Mouse (Mus musculus) mouse trophoblast stem cell (cell line): Measurements from ENCODE around the gene Tmem19.

ENCODE experiments used
- in situ Hi-C, 2 experiments: fragments of 300-500 bp; cut with MseI, MboI; formaldehyde crosslinking; loops; 2 replicates in 1 of 2; 3 replicates in 1 of 2; pipeline ENCODE4 v1.15.1; 2025

The Tmem19 gene

GRCm38 (mm10) chr10:115361840-115362622, at the start of gene Tmem19:
TSS of gene Tmem19 (minus strand) at chr10:115362501.
- in situ Hi-C loops = no loop called here

DNA sequence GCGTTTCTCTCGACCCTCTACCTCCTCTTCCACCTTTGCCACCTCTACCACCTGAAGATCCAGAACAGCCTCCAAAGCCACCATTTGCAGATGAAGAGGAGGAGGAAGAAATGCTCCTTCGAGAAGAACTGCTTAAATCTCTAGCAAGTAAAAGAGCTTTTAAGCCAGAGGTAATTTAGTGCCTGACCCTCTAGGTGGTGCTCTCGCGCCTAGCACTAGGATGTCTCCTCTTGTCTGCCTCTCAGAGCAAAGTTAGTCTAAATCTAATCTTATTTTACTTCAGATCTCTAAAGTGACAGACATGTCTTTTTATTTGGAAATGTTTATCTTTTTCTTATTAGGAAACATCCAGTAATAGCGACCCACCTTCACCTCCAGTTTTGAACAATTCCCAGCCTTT, 44.1 kb upstream of the Tmem19 start:
- in situ Hi-C loops = no loop called here

DNA sequence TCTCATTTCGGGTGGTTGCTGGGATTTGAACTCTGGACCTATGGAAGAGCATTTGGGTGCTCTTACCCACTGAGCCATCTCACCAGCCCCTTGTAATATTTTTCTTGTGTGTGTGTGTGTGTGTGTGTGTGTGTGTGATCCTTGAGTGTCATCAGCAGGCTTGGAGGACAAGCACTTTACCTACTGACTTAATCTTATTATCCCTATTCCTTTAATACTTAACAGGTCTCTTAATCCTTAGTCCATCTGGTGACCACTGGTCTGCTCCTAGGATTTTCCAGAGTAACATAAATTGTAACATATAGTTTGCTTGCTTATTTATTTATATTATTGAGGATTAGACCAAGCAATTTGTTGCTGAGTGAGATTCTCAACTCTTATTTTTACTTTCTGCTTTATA, 29.6 kb upstream of the Tmem19 start:
- in situ Hi-C loops = no loop called here

GRCm38 (mm10) chr10:115391076-115391475, 28.8 kb upstream of the Tmem19 start:
- in situ Hi-C loops = no loop called here

DNA sequence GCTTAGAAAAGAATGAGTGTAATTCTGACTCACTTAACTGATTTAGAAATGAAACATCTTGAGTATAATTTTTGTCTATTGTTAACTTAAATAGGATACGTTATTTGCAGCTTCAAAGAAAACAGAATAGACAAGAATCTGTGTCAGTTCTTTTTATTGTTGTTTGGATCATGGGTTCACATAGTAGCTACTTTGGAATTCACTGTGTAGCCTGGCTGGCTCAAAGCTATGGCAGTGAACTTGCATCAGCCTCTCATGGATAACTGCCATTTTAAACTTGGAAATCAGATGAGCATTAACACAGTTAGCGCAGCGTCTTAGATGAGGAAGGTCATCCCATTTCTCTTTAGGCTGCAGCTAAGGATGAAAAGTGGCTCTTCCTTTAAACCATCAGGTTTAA, 25.6 kb upstream of the Tmem19 start:
- in situ Hi-C loops = no loop called here

DNA sequence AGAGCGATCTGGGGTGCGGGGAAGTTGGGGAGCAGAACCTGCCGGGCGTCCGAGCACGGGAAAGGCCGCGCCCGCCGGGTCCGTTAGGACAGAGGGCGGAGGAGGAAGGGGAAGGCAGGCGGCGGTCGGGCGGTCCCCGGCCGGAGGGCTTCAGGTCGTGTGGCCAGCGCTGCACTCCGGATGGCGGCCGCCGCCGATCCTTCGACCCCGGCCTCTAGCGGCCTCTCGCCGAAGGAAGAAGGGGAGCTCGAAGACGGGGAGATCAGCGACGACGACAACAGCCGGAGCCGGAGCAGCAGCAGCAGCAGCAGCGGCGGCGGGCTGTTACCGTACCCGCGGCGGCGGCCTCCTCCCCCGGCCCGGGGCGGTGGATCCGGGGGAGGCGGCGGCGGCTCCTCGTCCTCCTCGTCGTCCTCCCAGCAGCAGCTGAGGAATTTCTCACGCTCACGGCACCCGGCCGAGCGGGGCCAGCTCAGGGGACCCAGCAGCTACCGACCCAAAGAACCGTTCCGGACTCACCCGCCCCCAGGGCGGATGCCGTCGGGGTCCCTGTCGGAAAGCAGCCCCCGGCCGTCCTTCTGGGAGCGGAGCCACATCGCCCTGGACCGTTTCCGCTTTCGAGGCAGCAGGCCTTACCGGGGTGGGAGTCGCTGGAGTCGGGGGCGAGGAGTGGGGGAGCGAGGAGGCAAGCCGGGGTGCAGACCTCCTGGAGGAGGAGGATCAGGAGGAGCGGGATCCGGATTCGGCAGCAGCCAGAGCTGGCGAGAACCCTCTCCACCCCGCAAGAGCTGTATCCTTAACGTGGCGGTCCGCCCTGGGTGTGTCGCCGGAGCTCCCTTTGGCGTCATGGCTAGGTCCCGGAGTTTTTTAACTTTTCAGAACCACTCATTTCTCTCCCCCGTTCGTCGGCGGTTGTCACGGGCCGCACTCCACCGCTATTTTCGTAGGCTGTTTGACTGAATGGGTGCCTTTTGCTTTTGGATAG, 23.0 kb upstream of the Tmem19 start:
- in situ Hi-C loops = no loop called here

GRCm38 (mm10) chr10:115384221-115385017, 22.1 kb upstream of the Tmem19 start, which contains the start of the genes Thap2 and Zfc3h1:
TSS of gene Thap2 (minus strand) at chr10:115384443.
TSS of gene Zfc3h1 (plus strand) at chr10:115384959.
- in situ Hi-C loops = no loop called here

GRCm38 (mm10) chr10:115383644-115384220, 21.4 kb upstream of the Tmem19 start:
- in situ Hi-C loops = no loop called here

- in situ Hi-C loops = no loop called here
Observed at GRCm38 (mm10) chr10:115382846-115383643, 20.7 kb upstream of the Tmem19 start.

DNA sequence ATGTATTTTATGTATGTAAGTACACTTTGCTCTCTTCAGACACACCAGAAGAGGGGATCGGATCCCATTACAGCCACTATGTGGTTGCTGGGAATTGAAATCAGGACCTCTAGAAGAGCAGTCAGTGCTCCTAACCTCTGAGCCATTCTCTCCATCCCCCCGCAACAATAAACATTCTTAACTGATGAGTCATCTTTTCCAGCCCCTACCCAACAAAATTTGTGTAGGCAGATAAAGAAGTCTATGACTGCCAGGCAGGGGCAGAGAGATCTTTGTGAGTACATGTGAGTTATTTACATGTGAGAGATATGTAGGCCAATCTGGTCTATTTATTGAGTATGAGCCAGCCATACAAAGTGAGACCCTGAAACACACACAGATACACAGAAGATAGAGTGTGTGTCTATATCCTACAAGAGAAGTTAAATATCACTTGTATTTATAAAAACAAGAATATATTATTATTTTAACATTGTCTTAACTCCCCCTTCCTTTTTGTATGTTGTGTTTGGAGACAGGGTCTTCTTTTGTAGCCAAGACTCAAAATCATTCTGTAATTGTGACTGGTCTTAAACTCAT, 19.3 kb upstream of the Tmem19 start:
- in situ Hi-C loops = no loop called here

DNA sequence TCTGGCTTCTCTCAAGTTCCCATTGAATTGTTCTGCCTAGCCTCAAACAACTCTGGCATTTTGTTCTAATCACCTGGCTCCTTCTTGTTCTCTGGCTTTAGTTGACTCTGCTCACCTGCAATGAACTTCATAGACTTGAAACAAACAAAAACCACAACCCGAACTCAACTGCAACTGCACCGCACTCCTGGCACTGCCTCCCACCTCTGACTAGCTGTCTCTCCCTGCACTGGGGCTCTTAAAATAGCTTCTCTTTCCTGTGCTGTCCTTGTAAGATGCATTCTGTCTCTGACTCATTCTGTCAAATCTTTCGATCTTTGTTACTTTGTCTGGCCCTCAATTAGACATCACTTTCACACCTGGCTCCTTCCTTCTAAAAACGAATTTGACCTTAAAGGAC, 850 bp upstream of the Tmem19 start:
- in situ Hi-C loops = no loop called here

DNA sequence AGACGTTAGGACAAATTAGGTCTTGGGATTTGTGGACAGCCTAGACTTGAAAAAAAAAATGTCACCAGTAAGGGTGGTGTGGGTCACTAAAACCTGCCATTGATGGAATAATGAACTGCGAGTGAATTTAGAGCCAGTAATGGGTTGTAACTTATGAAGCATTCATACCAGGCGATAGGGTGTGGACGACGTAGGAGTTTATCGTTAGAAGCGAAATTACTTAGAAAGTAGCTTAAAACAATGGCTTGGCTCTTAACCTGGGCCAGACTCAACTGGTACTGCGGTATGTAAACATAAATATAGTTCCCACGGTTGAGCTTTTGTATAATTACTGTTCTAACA, 293 bp upstream of the Tmem19 start:
- in situ Hi-C loops = no loop called here

DNA sequence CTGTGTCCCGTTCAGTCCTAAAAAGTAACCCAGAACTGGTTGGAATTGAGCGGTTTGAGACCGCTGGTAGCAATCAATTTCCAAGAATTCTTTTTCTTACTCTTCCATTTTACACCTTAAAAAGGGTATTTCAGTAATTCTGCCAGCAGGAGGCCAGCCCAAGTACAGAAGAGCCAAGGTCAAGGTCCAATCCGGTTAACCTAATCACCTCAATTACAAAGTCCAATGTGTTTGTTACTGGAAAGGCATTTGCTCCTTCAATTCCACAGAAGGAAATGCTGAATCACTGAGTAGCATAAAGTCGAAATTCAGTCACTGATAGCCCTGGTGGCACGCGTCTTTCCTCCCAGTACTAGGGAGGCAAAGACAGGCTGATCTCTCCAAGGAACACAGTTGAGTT, 3.2 kb downstream of the Tmem19 start:
- in situ Hi-C loops = no loop called here

- in situ Hi-C loops = no loop called here
Observed at GRCm38 (mm10) chr10:115358216-115358919, 3.9 kb downstream of the Tmem19 start.

- in situ Hi-C loops = no loop called here
Observed at GRCm38 (mm10) chr10:115356106-115356505, 6.2 kb downstream of the Tmem19 start.

DNA sequence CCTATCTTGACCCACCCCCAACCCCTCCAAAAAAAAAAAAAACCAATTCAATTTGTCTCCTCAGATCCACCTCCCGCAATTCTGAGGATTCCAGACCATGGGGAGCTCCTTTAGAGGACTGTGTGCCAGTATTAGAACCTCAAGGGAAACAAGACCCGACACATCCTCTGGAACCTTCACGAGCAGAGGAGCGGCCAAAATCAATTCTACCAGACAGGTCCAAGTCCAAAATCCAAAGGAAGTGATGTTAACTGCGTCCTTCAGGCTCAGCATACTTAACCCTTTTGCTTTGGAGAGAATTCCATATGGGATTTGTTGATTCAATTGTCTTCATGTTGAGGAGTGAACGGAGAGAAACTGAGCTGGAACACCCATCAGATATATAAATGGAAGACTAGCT, 7.3 kb downstream of the Tmem19 start:
- in situ Hi-C loops = no loop called here

GRCm38 (mm10) chr10:115354553-115354952, 7.7 kb downstream of the Tmem19 start:
- in situ Hi-C loops = no loop called here

DNA sequence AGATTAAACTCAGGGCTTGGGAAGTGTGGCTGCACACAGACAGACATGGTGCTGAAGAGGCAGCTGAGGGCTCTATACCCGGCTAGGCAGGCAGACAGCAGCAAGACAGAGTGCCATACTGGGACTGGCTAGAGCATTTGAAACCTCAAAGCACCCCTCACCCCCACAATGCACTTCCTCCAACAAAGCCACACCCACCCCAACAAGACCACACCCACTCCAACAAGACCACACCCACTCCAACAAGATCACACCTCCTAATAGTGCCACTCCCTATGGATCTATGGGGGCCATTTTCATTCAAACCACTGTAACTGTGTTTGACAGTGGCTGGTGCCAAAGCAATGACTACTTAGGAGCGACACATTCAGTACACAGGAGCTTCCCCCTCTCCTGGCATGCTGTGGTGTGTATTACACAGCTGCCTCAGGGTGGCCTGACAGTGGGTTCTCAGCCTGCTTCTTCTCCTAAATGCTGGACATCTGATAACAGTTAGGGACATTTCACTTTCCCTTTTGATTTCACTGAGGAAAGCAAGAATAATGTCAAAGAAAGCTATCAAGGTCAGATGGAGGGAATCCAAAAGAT, 11.4 kb downstream of the Tmem19 start:
- in situ Hi-C loops = no loop called here

DNA sequence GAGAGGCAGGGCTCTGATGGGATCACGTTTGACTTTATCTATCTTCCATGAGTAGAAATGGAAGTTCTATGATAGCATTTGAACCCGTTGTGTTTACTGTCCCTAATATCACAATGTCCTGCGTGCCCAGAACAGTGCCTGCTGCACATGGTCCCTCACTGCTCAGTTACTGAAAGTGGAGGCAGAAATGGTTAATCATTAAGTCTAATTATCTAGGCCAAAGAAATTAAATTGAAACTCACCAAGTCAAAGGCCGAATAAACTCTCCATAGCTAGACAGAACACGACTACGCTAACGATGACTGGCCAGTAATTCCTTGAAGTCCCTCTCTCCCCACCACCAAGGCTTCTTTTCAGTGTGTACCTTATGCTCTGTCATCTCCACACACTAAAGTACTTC, 12.8 kb downstream of the Tmem19 start:
- in situ Hi-C loops = no loop called here
